Mouse (Mus musculus) heart, adult 2 months (tissue): ENCODE results near the gene Mrpl22.

Source experiments
- CTCF ChIP-seq: fragments of 200-600 bp; IDR thresholded peaks from 2 replicates; pipeline ENCODE4 v1.8.1; 2022; ENCODE audit warnings: antibody characterized with exemption, mild to moderate bottlenecking, moderate library complexity
- EP300 ChIP-seq: fragments of 200-500 bp; IDR thresholded peaks from 2 replicates; pipeline ENCODE4 v1.6.1; 2011; ENCODE audit warnings: low read depth, low read length, control low read depth; ENCODE audit not compliant: insufficient read depth
- POLR2A ChIP-seq: fragments of 200-500 bp; IDR thresholded peaks from 2 replicates; pipeline ENCODE4 v1.6.1; 2011; ENCODE audit warnings: mild to moderate bottlenecking, low read depth, low read length, control low read depth; ENCODE audit not compliant: insufficient read depth

DNA sequence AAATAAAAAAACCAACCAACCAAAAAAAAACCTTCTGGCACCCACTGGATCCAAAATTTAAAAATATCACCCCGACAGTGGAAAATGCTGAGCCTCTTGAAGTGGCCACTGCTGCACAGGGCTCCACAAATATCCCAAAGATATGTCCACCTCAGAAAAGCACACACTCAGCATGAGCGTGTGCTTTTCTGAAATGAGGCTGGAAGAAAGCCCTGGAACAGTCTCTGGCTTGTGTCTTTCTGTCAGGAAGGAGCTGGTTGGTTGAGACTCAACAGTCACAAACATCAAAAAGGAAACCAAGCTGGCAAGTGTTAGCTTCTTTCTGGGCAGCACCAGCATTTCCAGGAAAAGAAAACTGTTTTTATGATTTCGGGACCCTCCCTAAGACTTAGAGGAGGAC is 21.9 kb downstream of the Mrpl22 start:
- TF ChIP-seq EP300, result 0 out of 2 replicates have a peak, but pooled peaks have one; percentile 8
- no peak for TF ChIP-seq POLR2A
- TF ChIP-seq CTCF, result no peak
